In the genomic region with DNA sequence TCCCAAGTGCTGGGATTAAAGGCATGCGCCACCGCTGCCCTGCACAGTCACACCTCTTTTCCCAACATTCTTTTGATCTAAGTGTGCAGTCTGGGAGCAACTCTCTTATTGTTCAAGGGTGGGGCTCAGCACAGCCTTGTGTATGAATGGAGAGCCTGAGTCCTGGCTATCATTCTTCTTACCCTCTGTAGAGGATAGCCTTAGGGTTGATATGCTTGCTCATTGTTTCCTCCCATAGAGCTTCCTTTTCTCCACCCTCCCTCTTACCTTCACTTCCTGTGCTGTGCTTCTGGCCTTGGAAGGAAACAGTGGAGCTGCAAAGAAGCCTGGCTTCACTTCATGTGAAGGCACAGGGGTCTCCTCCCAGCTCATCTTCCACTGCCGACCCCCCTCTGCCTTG, we compare ENCODE assay signal across 8 mouse cellular contexts. TPM values are rescaled to one million over a fixed set of nuclear protein-coding genes. Genes with fewer than 3 reads are reported as not detected.
A peak's percentile ranks its signal among the peaks of the same experiment; 100 is the strongest.
DNase-seq lines count a peak whose midpoint lies in the region; ATAC-seq and TF ChIP-seq lines count a peak whose summit lies in the region.

Cd63 (plus strand) TSS at position 292 of the 400 bp plus-strand sequence.

- 92% methylated on average over 3 of the region's 3 CpGs for WGBS in kidney, embryonic 14.5 days
- 93% methylated on average over 3 of the region's 3 CpGs for whole genome bisulfite sequencing in hindbrain, postnatal 0 days
- 87% methylated on average over 3 of the region's 3 CpGs for WGBS in macrophage (ENCODE audit: missing documents)

- H3K4me3 ChIP-seq in kidney, embryonic 14.5 days (ENCODE audit: low read length): no peak within 1 kb of the TSS
- H3K4me3 ChIP-seq in hindbrain, postnatal 0 days (ENCODE audit: low read length): no peak within 1 kb of the TSS
- no peak within 1 kb of the TSS for H3K4me3 ChIP-seq in macrophage (ENCODE audit: inconsistent target)

- intact Hi-C loops in gastrocnemius, postnatal 14 days (cut with DNase I; ENCODE audit: low total_unique reads): no loop called here

- H3K79me2 ChIP-seq in macrophage (ENCODE audit: inconsistent target): no peaks in the 10 kb centered on the region

- DNase-seq in kidney, postnatal 36 days: no peak
- DNase-seq in adrenal gland, postnatal 25 days: no peak
- no peak for DNase-seq in gastrocnemius, postnatal 14 days
- no peak for DNase-seq in hindbrain, postnatal 0 days (ENCODE audit: low spot score)
- no peak for DNase-seq in ovary, adult 18-20 months (ENCODE audit: low spot score)

- H3K27me3 ChIP-seq in kidney, embryonic 14.5 days (ENCODE audit: control insufficient read depth, insufficient read depth, low read length): peaks cover 13% of the 10 kb centered on the region
- H3K27me3 ChIP-seq in hindbrain, postnatal 0 days (ENCODE audit: insufficient read depth, low read length): no peaks in the 10 kb centered on the region

- H3K4me2 ChIP-seq in kidney, embryonic 14.5 days (replicated peaks; ENCODE audit: low read depth, low read length): no peak within 1 kb of the TSS
- no peak within 1 kb of the TSS for H3K4me2 ChIP-seq in hindbrain, postnatal 0 days (ENCODE audit: low read depth, low read length)

- no peak within 1 kb of the TSS for H3K9ac ChIP-seq in kidney, embryonic 14.5 days (ENCODE audit: low read depth, low read length)
- no peak within 1 kb of the TSS for H3K9ac ChIP-seq in hindbrain, postnatal 0 days (replicated peaks; ENCODE audit: low read length)

- no peak for TF ChIP-seq CTCF in hindbrain, postnatal 0 days (IDR thresholded peaks at IDR 0.05; ENCODE audit: low read depth)

- H3K9me3 ChIP-seq in kidney, embryonic 14.5 days (ENCODE audit: control insufficient read depth, low read length): no peaks in the 10 kb centered on the region
- no peaks in the 10 kb centered on the region for H3K9me3 ChIP-seq in hindbrain, postnatal 0 days (ENCODE audit: low read length)

- no peak for ATAC-seq in kidney, embryonic 14.5 days (ENCODE audit: low FRiP score, low TSS enrichment)
- no peak for ATAC-seq in hindbrain, postnatal 0 days
- ATAC-seq in cerebellum, adult (ENCODE audit: insufficient number of reproducible peaks, low FRiP score, low TSS enrichment): no peak

- no peaks in the 10 kb centered on the region for H3K36me3 ChIP-seq in kidney, embryonic 14.5 days (ENCODE audit: control insufficient read depth, insufficient read depth, low read length)
- H3K36me3 ChIP-seq in hindbrain, postnatal 0 days (ENCODE audit: insufficient read depth, low read length): no peaks in the 10 kb centered on the region
- H3K36me3 ChIP-seq in macrophage (ENCODE audit: inconsistent target): no peaks in the 10 kb centered on the region

- no peaks in the 10 kb centered on the region for H3K4me1 ChIP-seq in kidney, embryonic 14.5 days (ENCODE audit: control insufficient read depth, insufficient read depth, low read length)
- peaks cover 13% of the 10 kb centered on the region; the same call in 1 of the 2 replicates for H3K4me1 ChIP-seq in hindbrain, postnatal 0 days (ENCODE audit: insufficient read depth, low read length)

- H3K27ac ChIP-seq in kidney, embryonic 14.5 days (ENCODE audit: low read depth, low read length): no peak within 1 kb of the TSS
- H3K27ac ChIP-seq in hindbrain, postnatal 0 days: no peak within 1 kb of the TSS
- H3K27ac ChIP-seq in macrophage: peak within 1 kb of the TSS; percentile 66

RNA-seq across cellular contexts. Expression of gene Cd63, which starts in this region (rescaled TPM):
- polyA plus RNA-seq in kidney, embryonic 14.5 days (2014; fragmentation: Nextera tagmentation; extraction: Ambion mirVana): 479 and 521 TPM in 2 replicates
- total RNA-seq in adrenal gland, postnatal 25 days (2021): 238 and 302 TPM in 2 replicates
- total RNA-seq in gastrocnemius, postnatal 14 days (2021): 100 to 1,000 TPM; 121 to 151 TPM
- total RNA-seq in hindbrain, postnatal 0 days (2014; rRNA removed): 35.2 and 40.9 TPM in 2 replicates
- 417 and 436 TPM in 2 replicates for polyA plus RNA-seq in hindbrain, postnatal 0 days (2015; fragmentation: Nextera tagmentation; extraction: Ambion mirVana)
- total RNA-seq in macrophage (2018; cell fraction: chromatin; rRNA removed): 100 to 1,000 TPM in 20 of 26 experiments, 10 to 100 TPM in 6; 64.3 to 309 (median 139) TPM
- total RNA-seq in macrophage (2018; cell fraction: cytosol; rRNA removed): 1,000 to 10,000 TPM in 13 of 26 experiments, 100 to 1,000 TPM in 13; 763 to 1,370 (median 956) TPM
- total RNA-seq in macrophage (2018; cell fraction: nucleus; rRNA removed): 1,000 to 10,000 TPM in 4 of 26 experiments, 100 to 1,000 TPM in 22; 352 to 1,389 (median 692) TPM
- 1,227 to 1,611 TPM (median 1,544 TPM) in 3 replicates for polyA plus RNA-seq in macrophage (2018)
